Mouse (Mus musculus) layer of hippocampus, adult 18-20 months (tissue): Measurements from ENCODE around the gene Prkag2. TPM values are rescaled to one million over a fixed set of nuclear protein-coding genes. Genes with fewer than 3 reads are reported as not detected.

Experiments used
- DNase-seq, 2 experiments: peaks; one replicate each; pipeline ENCODE4 v3.0.0; 2022; ENCODE audit warnings: low spot score in 2 of 2
- total RNA-seq, 2 experiments: library from RNA; stranded (reverse); gene quantifications; 2 replicates each; pipeline ENCODE4 v1.2.3; 2021

The Prkag2 gene
- total RNA-seq, 2 experiments from 2014 or later = 167 to 174 TPM

- no peak for DNase-seq
Measured at GRCm38 (mm10) chr5:24928816-24929215, 171.6 kb downstream of the Prkag2 start.

GRCm38 (mm10) chr5:24927706-24928105 lies 172.7 kb downstream of the Prkag2 start:
- no peak for DNase-seq

GRCm38 (mm10) chr5:24919155-24919554 lies 181.3 kb downstream of the Prkag2 start:
- DNase-seq = no peak

GRCm38 (mm10) chr5:24916511-24916910 lies 183.9 kb downstream of the Prkag2 start:
- no peak for DNase-seq

GRCm38 (mm10) chr5:24915119-24915518 lies 185.3 kb downstream of the Prkag2 start:
- DNase-seq = no peak

- peak in 1 of 2 experiments; percentile 54 for DNase-seq
Measured at GRCm38 (mm10) chr5:24913656-24914055, 186.8 kb downstream of the Prkag2 start.

- DNase-seq = no peak
Measured at GRCm38 (mm10) chr5:24908820-24909716, 191.4 kb downstream of the Prkag2 start.

GRCm38 (mm10) chr5:24908141-24908819 lies 192.2 kb downstream of the Prkag2 start:
- DNase-seq = peak; percentile 79 to 83

GRCm38 (mm10) chr5:24907737-24908136 lies 192.7 kb downstream of the Prkag2 start:
- DNase-seq = peak in 1 of 2 experiments; percentile 37

- DNase-seq = no peak
Measured at GRCm38 (mm10) chr5:24906844-24907243, 193.6 kb downstream of the Prkag2 start.

GRCm38 (mm10) chr5:24904941-24905340 lies 195.5 kb downstream of the Prkag2 start:
- no peak for DNase-seq

GRCm38 (mm10) chr5:24904423-24904822 lies 196.0 kb downstream of the Prkag2 start:
- DNase-seq = no peak

GRCm38 (mm10) chr5:24904001-24904400 lies 196.4 kb downstream of the Prkag2 start:
- DNase-seq = no peak

- no peak for DNase-seq
Measured at GRCm38 (mm10) chr5:24902835-24903234, 197.6 kb downstream of the Prkag2 start.

GRCm38 (mm10) chr5:24895606-24896005 lies 204.8 kb downstream of the Prkag2 start:
- peak; percentile 30 to 69 for DNase-seq

GRCm38 (mm10) chr5:24894814-24895213 lies 205.6 kb downstream of the Prkag2 start:
- DNase-seq = no peak

GRCm38 (mm10) chr5:24892461-24892860 lies 208.0 kb downstream of the Prkag2 start:
- no peak for DNase-seq

- DNase-seq = no peak
Measured at GRCm38 (mm10) chr5:24889860-24890259, 210.6 kb downstream of the Prkag2 start.

GRCm38 (mm10) chr5:24888874-24889591 lies 211.4 kb downstream of the Prkag2 start:
- DNase-seq = no peak

- no peak for DNase-seq
Measured at GRCm38 (mm10) chr5:24887271-24887670, 213.2 kb downstream of the Prkag2 start.

GRCm38 (mm10) chr5:24878713-24879112 lies 221.7 kb downstream of the Prkag2 start:
- DNase-seq = no peak
